Mouse (Mus musculus) megakaryocyte, embryonic 14.5 days (primary cell): ENCODE measurements around the gene Tmprss7.

Experiments used
- FLI1 ChIP-seq: IDR thresholded peaks from 2 replicates; pipeline ENCODE4 v1.6.1; 2012; ENCODE audit warnings: low read length, inconsistent platforms, mixed read lengths
- GATA1 ChIP-seq: IDR thresholded peaks from 3 replicates; pipeline ENCODE4 v1.6.1; 2012; ENCODE audit warnings: mixed read lengths, low read length, inconsistent platforms, borderline replicate concordance

GRCm38 (mm10) chr16:45699301-45699700 is 5.8 kb upstream of the Tmprss7 start:
- TF ChIP-seq GATA1 = no peak
- TF ChIP-seq FLI1 = no peak
